Mouse (Mus musculus) CH12.LX (cell line): ENCODE data around the gene Cpsf4.
A peak's percentile ranks its signal among the peaks of the same experiment; 100 is the strongest.

ENCODE experiments used
- CTCF ChIP-seq, 2 experiments: IDR thresholded peaks in 1 of 2; conservative IDR thresholded peaks in 1 of 2; 2 replicates each; pipeline ENCODE4 v1.5.1; 2011 to 2012; ENCODE audit warnings: low read depth in 2 of 2, low read length in 2 of 2, improper control_type of control experiment in 1 of 2, inconsistent platforms in 1 of 2, mild to moderate bottlenecking in 1 of 2, moderate library complexity in 1 of 2
- EP300 ChIP-seq: IDR thresholded peaks from 2 replicates; pipeline ENCODE4 v1.6.1; 2011; ENCODE audit warnings: low read length, improper control_type of control experiment
- GABPA ChIP-seq: IDR thresholded peaks from 2 replicates; pipeline ENCODE4 v1.6.1; 2012; ENCODE audit warnings: low read depth, low read length, improper control_type of control experiment, inconsistent platforms; ENCODE audit not compliant: insufficient replicate concordance
- JUND ChIP-seq: conservative IDR thresholded peaks from 2 replicates; pipeline ENCODE4 v1.6.1; 2011; ENCODE audit warnings: low read depth, low read length, improper control_type of control experiment
- MEF2A ChIP-seq: IDR thresholded peaks from 2 replicates; pipeline ENCODE4 v1.6.1; 2014; ENCODE audit warnings: low read depth, mild to moderate bottlenecking, inconsistent platforms, low read length, improper control_type of control experiment, borderline replicate concordance
- POLR2A ChIP-seq: IDR thresholded peaks from 2 replicates; pipeline ENCODE4 v1.6.1; 2011; ENCODE audit warnings: low read depth, mild to moderate bottlenecking, improper control_type of control experiment, low read length
- USF1 ChIP-seq: IDR thresholded peaks from 2 replicates; pipeline ENCODE4 v1.6.1; 2014; ENCODE audit warnings: low read depth, mild to moderate bottlenecking, inconsistent platforms, low read length, improper control_type of control experiment
- ZMIZ1 ChIP-seq: IDR thresholded peaks from 2 replicates; pipeline ENCODE4 v1.6.1; 2012; ENCODE audit warnings: low read depth, mild to moderate bottlenecking, inconsistent platforms, low read length, improper control_type of control experiment

DNA sequence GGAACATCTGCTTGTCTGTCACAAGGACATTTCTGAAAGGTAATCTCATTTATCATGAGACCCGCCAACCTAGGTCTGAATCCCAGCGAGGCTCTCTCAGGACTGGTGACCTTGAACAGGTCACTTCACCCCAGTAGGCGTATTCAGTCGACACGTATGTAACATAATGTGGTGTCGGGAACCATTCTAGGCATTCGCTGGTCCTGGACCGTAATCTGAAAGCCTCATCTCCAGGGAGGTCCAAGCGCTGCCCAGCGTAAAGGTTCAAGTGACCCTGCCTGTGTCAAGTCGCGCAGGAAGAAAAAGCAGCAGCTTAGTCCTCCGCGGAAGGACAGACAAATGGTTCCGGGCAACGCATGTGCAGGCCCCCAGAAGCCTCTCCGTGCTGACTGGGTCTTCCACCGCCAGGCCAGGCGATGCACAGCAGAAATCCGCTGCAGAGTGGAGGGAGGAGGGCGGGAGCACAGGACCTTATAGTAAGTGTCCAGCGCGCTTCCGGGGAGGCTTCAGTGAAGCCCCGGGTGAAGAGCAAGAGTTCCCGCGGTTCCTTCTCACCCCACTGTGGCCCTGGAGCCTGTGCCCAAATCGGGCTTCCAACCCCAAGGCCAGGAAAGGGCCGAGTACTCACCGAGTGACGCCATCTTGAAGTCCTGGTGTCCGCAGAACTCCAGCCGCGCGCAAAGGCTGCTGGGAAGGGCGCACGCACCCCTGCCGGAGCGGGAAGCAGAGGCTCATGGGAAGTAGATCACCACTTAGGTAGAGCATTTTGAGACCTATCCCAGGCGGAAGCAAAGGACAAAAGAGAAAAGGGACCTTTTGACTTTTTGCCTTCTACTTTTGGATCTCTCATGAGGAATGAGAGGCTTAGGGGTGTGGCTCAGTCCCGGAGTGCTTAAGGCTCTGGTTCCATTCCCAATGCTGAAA lies 24.1 kb downstream of the Cpsf4 start:
- TF ChIP-seq POLR2A (peak; percentile 97), MEF2A (no peak), GABPA (no peak), CTCF (conservative IDR thresholded peaks at IDR 0.05 in 1 of 2, IDR thresholded peaks at IDR 0.05 in 1 of 2; ENCODE audit: low read depth in 2 of 2, low read length in 2 of 2) (no peak), EP300 (no peak), ZMIZ1 (peak; percentile 79), JUND (no peak), USF1 (no peak)
